Mouse (Mus musculus) midbrain, embryonic 12.5 days (tissue): ENCODE measurements around the gene Mkrn1. TPM values are rescaled to one million over a fixed set of nuclear protein-coding genes. Genes with fewer than 3 reads are reported as not detected.
"Not testable (repeated sequence)": the region's sequence is repeated elsewhere in the genome, so short reads cannot be mapped to it uniquely, and the experiment has no call there.

Experiments used
- ATAC-seq: fragments of 200-750 bp; cut with Nextera tagmentation; 2 replicates; pipeline ENCODE4 v1.8.0; 2017; ENCODE audit warnings: low read depth, moderate TSS enrichment, moderate library complexity; ENCODE audit not compliant: low FRiP score
- H3K27ac ChIP-seq: fragments of 300-500 bp; sonication (generic); replicated peaks from 2 replicates; pipeline ENCODE4 v1.5.1; 2016; ENCODE audit warnings: mild to moderate bottlenecking
- H3K27me3 ChIP-seq: fragments of 300-500 bp; sonication (generic); 2 replicates; pipeline ENCODE4 v1.6.1; 2016; ENCODE audit warnings: mild to moderate bottlenecking
- H3K36me3 ChIP-seq: fragments of 300-500 bp; sonication (generic); 2 replicates; pipeline ENCODE4 v1.6.1; 2016
- H3K4me1 ChIP-seq: fragments of 300-500 bp; sonication (generic); 2 replicates; pipeline ENCODE4 v1.6.1; 2016
- H3K4me2 ChIP-seq: fragments of 300-500 bp; sonication (generic); replicated peaks from 2 replicates; pipeline ENCODE4 v1.6.1; 2016; ENCODE audit warnings: mild to moderate bottlenecking, moderate library complexity
- H3K4me3 ChIP-seq: fragments of 300-500 bp; sonication (generic); 2 replicates; pipeline ENCODE4 v1.5.1; 2016; ENCODE audit warnings: mild to moderate bottlenecking
- H3K9ac ChIP-seq: fragments of 300-500 bp; sonication (generic); replicated peaks from 2 replicates; pipeline ENCODE4 v1.6.1; 2016; ENCODE audit warnings: mild to moderate bottlenecking, moderate library complexity
- H3K9me3 ChIP-seq: fragments of 300-500 bp; sonication (generic); 2 replicates; pipeline ENCODE4 v1.6.1; 2016; ENCODE audit warnings: mild to moderate bottlenecking
- WGBS: fragments of 180-500 bp; shearing (Covaris S2); methylation state at CpG from one replicate; pipeline ENCODE4 v1.1.7; 2016; 5-methylcytosine and 5-hydroxymethylcytosine counted together
- polyA plus RNA-seq: library from polyadenylated mRNA; unstranded; fragments of >200 nt; fragmentation: Nextera tagmentation; extraction: Ambion mirVana; gene quantifications from 2 replicates; pipeline ENCODE4 v1.2.1, GENCODE M21; 2016

Mkrn1 gene
- polyA plus RNA-seq, 1 experiment from 2014 or later, result 167 TPM

GRCm38 (mm10) chr6:39427276-39428003 lies 7.2 kb upstream of the Mkrn1 start:
- H3K9ac ChIP-seq, result no peak overlapping the region
- no peaks in the 10 kb centered on the region for H3K36me3 ChIP-seq
- no peak overlapping the region for H3K4me2 ChIP-seq
- ATAC-seq, result no peak
- WGBS, result 79% methylated on average over 4 of the region's 4 CpGs
- H3K4me1 ChIP-seq, result no peaks in the 10 kb centered on the region
- no peaks in the 10 kb centered on the region for H3K9me3 ChIP-seq
- no peak overlapping the region for H3K4me3 ChIP-seq
- H3K27me3 ChIP-seq, result no peaks in the 10 kb centered on the region
- no peak overlapping the region for H3K27ac ChIP-seq

GRCm38 (mm10) chr6:39426725-39427124 lies 6.5 kb upstream of the Mkrn1 start:
- H3K4me3 ChIP-seq, result no peak overlapping the region
- 96% methylated on average over 4 of the region's 4 CpGs for WGBS
- no peaks in the 10 kb centered on the region for H3K9me3 ChIP-seq
- H3K4me1 ChIP-seq, result no peaks in the 10 kb centered on the region
- no peak overlapping the region for H3K27ac ChIP-seq
- no peak overlapping the region for H3K9ac ChIP-seq
- H3K36me3 ChIP-seq, result no peaks in the 10 kb centered on the region
- ATAC-seq, result no peak
- no peak overlapping the region for H3K4me2 ChIP-seq
- peaks cover 4% of the 10 kb centered on the region; the same call in 1 of the 2 replicates for H3K27me3 ChIP-seq

- Histone ChIP-seq H3K9me3 (no peaks in the 10 kb centered on the region), H3K9ac (no peak overlapping the region), H3K4me1 (no peaks in the 10 kb centered on the region), H3K36me3 (no peaks in the 10 kb centered on the region), H3K27ac (no peak overlapping the region), H3K4me2 (no peak overlapping the region), H3K27me3 (peaks cover 7% of the 10 kb centered on the region; the same call in 1 of the 2 replicates), H3K4me3 (no peak overlapping the region)
- no peak for ATAC-seq
- 87% methylated on average over 2 of the region's 2 CpGs for WGBS
These were observed 4.9 kb upstream of the Mkrn1 start for GRCm38 (mm10) chr6:39425181-39425580.

GRCm38 (mm10) chr6:39423686-39424085 lies 3.4 kb upstream of the Mkrn1 start:
- Histone ChIP-seq H3K27me3 (peaks cover 7% of the 10 kb centered on the region; the same call in 1 of the 2 replicates), H3K4me2 (no peak overlapping the region), H3K9me3 (no peaks in the 10 kb centered on the region), H3K27ac (no peak overlapping the region), H3K4me3 (no peak overlapping the region), H3K36me3 (no peaks in the 10 kb centered on the region), H3K4me1 (peaks cover 5% of the 10 kb centered on the region), H3K9ac (no peak overlapping the region)
- WGBS, result 88% methylated on average over 7 of the region's 7 CpGs
- no peak for ATAC-seq

- 67% methylated on average over 6 of the region's 6 CpGs for WGBS
- no peak overlapping the region for H3K4me2 ChIP-seq
- H3K4me3 ChIP-seq, result no peak overlapping the region
- H3K4me1 ChIP-seq, result peaks cover 9% of the 10 kb centered on the region
- no peaks in the 10 kb centered on the region for H3K9me3 ChIP-seq
- no peak overlapping the region for H3K9ac ChIP-seq
- no peaks in the 10 kb centered on the region for H3K36me3 ChIP-seq
- H3K27ac ChIP-seq, result no peak overlapping the region
- ATAC-seq, result no peak
- peaks cover 7% of the 10 kb centered on the region; the same call in 1 of the 2 replicates for H3K27me3 ChIP-seq
These were observed 2.9 kb upstream of the Mkrn1 start for GRCm38 (mm10) chr6:39423130-39423551.

GRCm38 (mm10) chr6:39420867-39421266 lies 605 bp upstream of the Mkrn1 start:
- H3K36me3 ChIP-seq, result no peaks in the 10 kb centered on the region; the same call in 1 of the 2 replicates
- no peak for ATAC-seq
- no peak overlapping the region for H3K9ac ChIP-seq
- H3K4me2 ChIP-seq, result peak overlapping the region; percentile 68
- peak overlapping the region; percentile 94; the same call in 1 of the 2 replicates for H3K27ac ChIP-seq
- H3K27me3 ChIP-seq, result peaks cover 7% of the 10 kb centered on the region; the same call in 1 of the 2 replicates
- no peaks in the 10 kb centered on the region for H3K9me3 ChIP-seq
- peak overlapping the region; percentile 89; the same call in 1 of the 2 replicates for H3K4me3 ChIP-seq
- H3K4me1 ChIP-seq, result peaks cover 12% of the 10 kb centered on the region
- 48% methylated on average over 4 of the region's 4 CpGs for WGBS

GRCm38 (mm10) chr6:39419386-39419850 lies 844 bp downstream of the Mkrn1 start:
- H3K36me3 ChIP-seq, result no peaks in the 10 kb centered on the region; the same call in 1 of the 2 replicates
- WGBS, result under 1% methylated on average over 43 of the region's 43 CpGs
- peak overlapping the region; percentile 94 for H3K27ac ChIP-seq
- ATAC-seq, result no peak; the same call in none of the 2 replicates
- H3K4me3 ChIP-seq, result peak overlapping the region; percentile 89
- peaks cover 7% of the 10 kb centered on the region; the same call in 1 of the 2 replicates for H3K27me3 ChIP-seq
- no peaks in the 10 kb centered on the region for H3K9me3 ChIP-seq
- H3K4me2 ChIP-seq, result peak overlapping the region; percentile 68
- H3K4me1 ChIP-seq, result peaks cover 12% of the 10 kb centered on the region
- H3K9ac ChIP-seq, result peak overlapping the region; percentile 83

- H3K4me3 ChIP-seq, ATAC-seq, H3K9ac ChIP-seq, H3K4me2 ChIP-seq, H3K27ac ChIP-seq, H3K36me3 ChIP-seq, H3K9me3 ChIP-seq, H3K27me3 ChIP-seq: not testable (repeated sequence)
- peaks cover 12% of the 10 kb centered on the region for H3K4me1 ChIP-seq
These were observed 3.6 kb downstream of the Mkrn1 start for GRCm38 (mm10) chr6:39416654-39417053.

- 43% methylated on average over 3 of the region's 5 CpGs for WGBS
- H3K9ac ChIP-seq, result no peak overlapping the region
- H3K27ac ChIP-seq, result no peak overlapping the region
- H3K27me3 ChIP-seq, result no peaks in the 10 kb centered on the region
- no peak for ATAC-seq
- H3K9me3 ChIP-seq, result no peaks in the 10 kb centered on the region
- H3K4me1 ChIP-seq, result peaks cover 12% of the 10 kb centered on the region
- no peak overlapping the region for H3K4me2 ChIP-seq
- H3K36me3 ChIP-seq, result no peaks in the 10 kb centered on the region; the same call in 1 of the 2 replicates
- no peak overlapping the region for H3K4me3 ChIP-seq
These were observed 4.5 kb downstream of the Mkrn1 start for GRCm38 (mm10) chr6:39415762-39416161.

- no peaks in the 10 kb centered on the region for H3K9me3 ChIP-seq
- H3K36me3 ChIP-seq, result peaks cover 6% of the 10 kb centered on the region; the same call in 1 of the 2 replicates
- H3K27ac ChIP-seq, result no peak overlapping the region
- WGBS, result 97% methylated on average over 1 of the region's 1 CpGs
- H3K9ac ChIP-seq, result no peak overlapping the region
- H3K4me2 ChIP-seq, result no peak overlapping the region
- no peak for ATAC-seq
- H3K27me3 ChIP-seq, result no peaks in the 10 kb centered on the region
- no peak overlapping the region for H3K4me3 ChIP-seq
- peaks cover 11% of the 10 kb centered on the region for H3K4me1 ChIP-seq
These were observed 6.2 kb downstream of the Mkrn1 start for GRCm38 (mm10) chr6:39414106-39414505.

- Histone ChIP-seq H3K27me3 (no peaks in the 10 kb centered on the region), H3K9ac (no peak overlapping the region), H3K4me3 (no peak overlapping the region), H3K36me3 (peaks cover 50% of the 10 kb centered on the region), H3K9me3 (no peaks in the 10 kb centered on the region), H3K4me1 (no peaks in the 10 kb centered on the region), H3K4me2 (no peak overlapping the region), H3K27ac (no peak overlapping the region)
- ATAC-seq, result no peak
- WGBS, result 94% methylated on average over 5 of the region's 5 CpGs
These were observed 13.8 kb downstream of the Mkrn1 start for GRCm38 (mm10) chr6:39406480-39406879.

- H3K4me1 ChIP-seq, result no peaks in the 10 kb centered on the region
- H3K4me2 ChIP-seq, result no peak overlapping the region
- peaks cover 66% of the 10 kb centered on the region for H3K36me3 ChIP-seq
- H3K27ac ChIP-seq, result no peak overlapping the region
- no peak overlapping the region for H3K9ac ChIP-seq
- 95% methylated on average over 2 of the region's 2 CpGs for WGBS
- H3K27me3 ChIP-seq, result no peaks in the 10 kb centered on the region
- no peak for ATAC-seq
- no peaks in the 10 kb centered on the region for H3K9me3 ChIP-seq
- no peak overlapping the region for H3K4me3 ChIP-seq
These were observed 17.1 kb downstream of the Mkrn1 start for GRCm38 (mm10) chr6:39403136-39403535.
